ENCODE assay signal across 11 mouse cellular contexts in genomic region chr11:16831974-16832464, GRCm38 (mm10).
DNase-seq lines count a peak whose midpoint lies in the region; ATAC-seq and TF ChIP-seq lines count a peak whose summit lies in the region.
"Had no signal": no experiment of that assay in that cellular context is flagged by ENCODE, and none has a peak within 500 bp of the region (broad histone marks: within the 10 kb centered on the region; RNA-seq: fewer than 3 reads in every experiment).

No protein-coding gene starts in this region.

- no peaks in the 10 kb centered on the region for H3K27me3 ChIP-seq in hindbrain, embryonic 13.5 days
- H3K27me3 ChIP-seq in hindbrain, embryonic 11.5 days (ENCODE audit: control insufficient read depth, insufficient read depth, low read length), result no peaks in the 10 kb centered on the region
- no peaks in the 10 kb centered on the region for H3K27me3 ChIP-seq in embryonic facial prominence, embryonic 15.5 days
- H3K27me3 ChIP-seq in intestine, postnatal 0 days (replicated peaks; ENCODE audit: control insufficient read depth, insufficient read depth, low read length), result no peaks in the 10 kb centered on the region
- H3K27me3 ChIP-seq: liver, embryonic 13.5 days; neural tube, embryonic 12.5 days had no signal

- no peak overlapping the region for H3K4me3 ChIP-seq in hindbrain, embryonic 13.5 days
- no peak overlapping the region for H3K4me3 ChIP-seq in hindbrain, embryonic 11.5 days (ENCODE audit: low read depth, low read length)
- H3K4me3 ChIP-seq in embryonic facial prominence, embryonic 15.5 days (replicated peaks), result no peak overlapping the region
- no peak overlapping the region for H3K4me3 ChIP-seq in intestine, postnatal 0 days (ENCODE audit: low read depth, low read length)
- H3K4me3 ChIP-seq: liver, embryonic 13.5 days; neural tube, embryonic 12.5 days had no signal

- WGBS in hindbrain, embryonic 13.5 days, result 85% methylated on average over 5 of the region's 5 CpGs
- WGBS in hindbrain, embryonic 11.5 days, result 90% methylated on average over 5 of the region's 5 CpGs
- 30% methylated on average over 5 of the region's 5 CpGs for WGBS in embryonic facial prominence, embryonic 15.5 days
- WGBS in intestine, postnatal 0 days, result 76% methylated on average over 5 of the region's 5 CpGs

- DNase-seq in hindbrain, embryonic 11.5 days (ENCODE audit: low spot score), result no peak
- DNase-seq in right cerebral cortex, postnatal 10 days (ENCODE audit: low spot score in 2 of 2), result peak; percentile 81 to 84
- DNase-seq in testis, postnatal 10 days (ENCODE audit: low spot score), result no peak
- no peak for DNase-seq in kidney, adult 8-10 months
- DNase-seq in kidney, postnatal 14 days, result no peak
- DNase-seq: liver, embryonic 13.5 days had no signal

- H3K27ac ChIP-seq in hindbrain, embryonic 13.5 days, result no peak overlapping the region
- no peak overlapping the region for H3K27ac ChIP-seq in hindbrain, embryonic 11.5 days (ENCODE audit: low read depth, low read length)
- H3K27ac ChIP-seq in embryonic facial prominence, embryonic 15.5 days (replicated peaks), result peak overlapping the region; percentile 72
- 0 out of 2 replicates have a peak overlapping the region, but pooled peaks have one; percentile 15 for H3K27ac ChIP-seq in intestine, postnatal 0 days (ENCODE audit: low read depth, low read length)
- H3K27ac ChIP-seq: liver, embryonic 13.5 days; neural tube, embryonic 12.5 days had no signal

- no peak overlapping the region for H3K9ac ChIP-seq in hindbrain, embryonic 13.5 days
- H3K9ac ChIP-seq in hindbrain, embryonic 11.5 days (ENCODE audit: low read depth, low read length), result no peak overlapping the region
- no peak overlapping the region for H3K9ac ChIP-seq in embryonic facial prominence, embryonic 15.5 days
- no peak overlapping the region for H3K9ac ChIP-seq in intestine, postnatal 0 days (ENCODE audit: low read depth, low read length)
- H3K9ac ChIP-seq: liver, embryonic 13.5 days; neural tube, embryonic 12.5 days had no signal

- H3K4me2 ChIP-seq in hindbrain, embryonic 13.5 days, result no peak overlapping the region
- H3K4me2 ChIP-seq in hindbrain, embryonic 11.5 days (replicated peaks; ENCODE audit: low read depth, low read length), result no peak overlapping the region
- no peak overlapping the region for H3K4me2 ChIP-seq in embryonic facial prominence, embryonic 15.5 days (replicated peaks)
- no peak overlapping the region for H3K4me2 ChIP-seq in intestine, postnatal 0 days (replicated peaks; ENCODE audit: low read depth)
- H3K4me2 ChIP-seq: liver, embryonic 13.5 days; neural tube, embryonic 12.5 days had no signal

- H3K36me3 ChIP-seq in hindbrain, embryonic 13.5 days, result no peaks in the 10 kb centered on the region
- no peaks in the 10 kb centered on the region for H3K36me3 ChIP-seq in hindbrain, embryonic 11.5 days (ENCODE audit: control insufficient read depth, insufficient read depth, low read length)
- no peaks in the 10 kb centered on the region for H3K36me3 ChIP-seq in embryonic facial prominence, embryonic 15.5 days
- H3K36me3 ChIP-seq in intestine, postnatal 0 days (ENCODE audit: control insufficient read depth, insufficient read depth), result no peaks in the 10 kb centered on the region
- H3K36me3 ChIP-seq: G1E; liver, embryonic 13.5 days; neural tube, embryonic 12.5 days had no signal

- no peak for TF ChIP-seq CTCF in intestine, postnatal 0 days (IDR thresholded peaks at IDR 0.05; ENCODE audit: low read depth)

- H3K9me3 ChIP-seq in hindbrain, embryonic 13.5 days, result no peaks in the 10 kb centered on the region
- H3K9me3 ChIP-seq in hindbrain, embryonic 11.5 days (ENCODE audit: control insufficient read depth, low read length), result no peaks in the 10 kb centered on the region
- no peaks in the 10 kb centered on the region for H3K9me3 ChIP-seq in embryonic facial prominence, embryonic 15.5 days (replicated peaks)
- H3K9me3 ChIP-seq in intestine, postnatal 0 days (ENCODE audit: control insufficient read depth), result no peaks in the 10 kb centered on the region
- H3K9me3 ChIP-seq: G1E; liver, embryonic 13.5 days; neural tube, embryonic 12.5 days had no signal

- peak; percentile 63; the same call in 1 of the 2 replicates for ATAC-seq in hindbrain, embryonic 13.5 days (ENCODE audit: low FRiP score)
- ATAC-seq in hindbrain, embryonic 11.5 days (ENCODE audit: low FRiP score), result no peak
- ATAC-seq in embryonic facial prominence, embryonic 15.5 days (ENCODE audit: insufficient number of reproducible peaks, low FRiP score, low TSS enrichment, low read depth), result peak; percentile 90
- no peak for ATAC-seq in intestine, postnatal 0 days

- H3K4me1 ChIP-seq in hindbrain, embryonic 13.5 days (replicated peaks), result no peaks in the 10 kb centered on the region
- no peaks in the 10 kb centered on the region for H3K4me1 ChIP-seq in hindbrain, embryonic 11.5 days (replicated peaks; ENCODE audit: control insufficient read depth, insufficient read depth, low read length)
- H3K4me1 ChIP-seq in embryonic facial prominence, embryonic 15.5 days, result peaks cover 27% of the 10 kb centered on the region
- peaks cover 8% of the 10 kb centered on the region; the same call in 1 of the 2 replicates for H3K4me1 ChIP-seq in intestine, postnatal 0 days (replicated peaks; ENCODE audit: control insufficient read depth, insufficient read depth, low read length)
- H3K4me1 ChIP-seq: liver, embryonic 13.5 days; neural tube, embryonic 12.5 days had no signal

Comparison
In these comparisons a context has a peak if more than half of its experiments do, and no peak if none do; other contexts are left out.
1. ATAC-seq: peak in hindbrain, embryonic 13.5 days (single experiment) and embryonic facial prominence, embryonic 15.5 days (single experiment); none in hindbrain, embryonic 11.5 days (single experiment) and intestine, postnatal 0 days (single experiment).
2. H3K27ac ChIP-seq: peak in embryonic facial prominence, embryonic 15.5 days (single experiment) and intestine, postnatal 0 days (single experiment); none in hindbrain, embryonic 13.5 days (single experiment) and hindbrain, embryonic 11.5 days (single experiment).
3. DNase-seq: peak in right cerebral cortex, postnatal 10 days (2 of 2); none in hindbrain, embryonic 11.5 days (single experiment), testis, postnatal 10 days (single experiment), kidney, adult 8-10 months (0 of 2) and kidney, postnatal 14 days (single experiment).